Mouse (Mus musculus) heart, adult 11 months (tissue): ENCODE results near the gene Ccdc137.
"Not testable (repeated sequence)": the region's sequence is repeated elsewhere in the genome, so short reads cannot be mapped to it uniquely, and the experiment has no call there.

Source experiments
- DNase-seq: peaks from one replicate; pipeline ENCODE4 v3.0.0; 2022

Gene Ccdc137

GRCm38 (mm10) chr11:120457772-120458751, at the start of gene Ccdc137, which contains the start of gene Oxld1:
Gene Ccdc137, plus strand, starts transcription at chr11:120458115.
Gene Oxld1, minus strand, starts transcription at chr11:120458068.
- peak; percentile 99 for DNase-seq

DNA sequence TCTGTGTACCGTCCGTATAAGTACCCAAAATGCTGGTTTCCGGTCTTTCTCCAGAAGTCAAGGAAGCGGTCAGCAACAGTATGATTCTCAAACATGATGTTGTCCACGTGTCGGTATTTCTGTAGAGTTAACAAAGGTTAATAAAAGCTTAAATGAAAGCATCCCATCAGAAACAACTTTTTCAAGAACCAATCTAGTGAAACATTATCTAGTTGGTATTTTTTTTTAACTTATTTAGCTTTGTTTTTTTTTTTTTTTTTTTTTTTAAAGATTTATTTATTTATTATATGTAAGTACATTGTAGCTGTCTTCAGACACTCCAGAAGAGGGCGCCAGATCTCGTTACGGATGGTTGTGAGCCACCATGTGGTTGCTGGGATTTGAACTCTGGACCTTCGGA, 44.3 kb upstream of the Ccdc137 start:
- DNase-seq: not testable (repeated sequence)

DNA sequence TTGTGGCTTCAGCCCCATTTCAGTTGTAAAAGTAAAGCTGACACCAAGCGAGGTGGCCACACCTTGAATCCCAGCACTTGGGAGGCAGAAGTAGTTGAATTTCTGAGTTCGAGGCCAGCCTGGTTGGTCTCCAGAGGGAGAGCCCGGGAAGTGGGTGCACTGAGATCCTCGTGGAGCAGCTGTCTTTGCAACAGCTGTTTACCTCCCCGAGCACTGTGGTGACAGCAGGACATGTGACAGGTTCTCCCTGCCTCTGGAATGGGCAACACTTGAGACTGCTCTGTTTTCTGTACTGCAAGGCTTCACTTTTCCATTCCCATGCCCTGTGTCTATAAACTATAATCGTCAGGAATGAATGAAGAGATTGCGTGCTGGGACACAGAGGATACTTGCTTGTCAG, 40.1 kb upstream of the Ccdc137 start:
- DNase-seq: no peak

DNA sequence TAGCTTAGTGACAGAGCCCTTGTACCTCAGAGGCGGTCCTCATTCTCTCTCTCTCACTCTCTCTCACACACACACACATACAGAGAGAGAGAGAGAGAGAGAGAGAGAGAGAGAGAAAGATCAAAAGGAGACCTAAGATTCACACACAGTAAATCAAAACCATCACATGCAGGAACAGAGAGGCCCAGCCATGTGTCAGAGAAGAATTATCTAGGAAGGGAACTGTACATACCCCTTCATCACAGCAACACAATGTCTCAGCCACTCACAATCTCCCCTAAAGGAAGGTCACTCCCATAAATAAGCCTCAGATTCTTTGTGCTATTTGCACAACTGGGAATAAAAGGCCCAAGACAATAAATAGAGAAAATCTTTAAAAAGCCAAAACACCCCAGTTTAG, 39.3 kb upstream of the Ccdc137 start:
- no peak for DNase-seq

DNA sequence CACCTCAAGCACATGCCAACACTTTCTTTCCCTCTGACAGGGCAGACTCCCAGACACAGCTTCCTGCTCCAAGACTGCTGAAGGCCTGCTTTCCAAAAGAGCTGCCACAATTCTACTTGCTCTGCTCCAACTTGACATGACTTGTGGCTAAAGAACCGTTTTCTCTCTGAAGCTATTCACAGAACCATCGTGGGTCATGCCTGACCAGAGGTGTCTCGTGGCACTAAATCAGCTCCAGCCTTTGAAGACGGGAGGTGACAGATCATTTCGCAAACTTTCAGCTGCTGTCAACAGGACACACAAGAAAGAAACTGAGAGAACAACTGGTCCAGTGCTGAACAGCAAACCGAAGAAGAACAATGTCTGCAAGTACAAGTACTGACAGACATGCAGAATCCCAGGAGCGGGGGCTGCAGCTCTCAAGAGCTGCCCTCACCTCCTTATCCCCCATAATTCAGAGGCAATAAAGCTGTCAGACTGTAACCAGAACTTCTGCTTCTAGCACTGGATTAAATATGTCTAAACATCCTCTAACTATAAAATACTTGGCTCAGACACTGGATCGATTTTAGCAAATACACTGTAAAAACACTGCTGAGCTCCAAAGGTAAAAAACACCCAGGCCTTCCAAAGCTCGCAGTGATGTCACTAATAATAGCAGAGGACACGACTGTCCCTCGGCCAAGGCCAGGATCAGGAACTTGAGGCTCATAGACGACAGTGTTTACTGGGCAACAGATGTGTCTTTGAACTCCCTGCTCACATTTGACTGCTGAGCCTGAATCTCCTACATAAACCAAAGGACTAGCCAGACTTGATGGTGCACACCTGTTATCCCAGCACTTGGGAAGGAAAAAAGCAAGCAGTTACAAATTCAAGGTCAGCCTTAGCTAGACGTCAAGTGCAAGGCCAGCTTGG, 35.0 kb upstream of the Ccdc137 start:
- no peak for DNase-seq

GRCm38 (mm10) chr11:120423569-120424295, 34.2 kb upstream of the Ccdc137 start:
- no peak for DNase-seq

DNA sequence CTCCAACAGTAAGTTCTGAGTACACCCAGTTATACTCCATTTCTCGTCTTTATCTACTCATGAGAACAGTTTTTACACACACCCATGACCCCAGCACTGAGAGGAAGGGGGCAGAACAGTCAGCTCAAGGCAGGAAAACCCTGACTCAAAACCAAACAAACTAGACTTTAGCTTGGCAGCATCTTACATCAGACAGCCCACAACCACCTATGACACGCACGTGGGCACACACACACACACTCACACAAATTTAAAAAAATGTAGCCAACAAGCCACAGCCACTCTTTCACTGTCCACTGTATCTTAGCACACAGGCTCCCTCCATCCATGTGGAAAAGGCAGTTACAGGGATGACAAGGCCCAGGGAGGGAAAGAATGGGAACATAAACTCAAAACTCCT, 31.2 kb upstream of the Ccdc137 start:
- DNase-seq: no peak

DNA sequence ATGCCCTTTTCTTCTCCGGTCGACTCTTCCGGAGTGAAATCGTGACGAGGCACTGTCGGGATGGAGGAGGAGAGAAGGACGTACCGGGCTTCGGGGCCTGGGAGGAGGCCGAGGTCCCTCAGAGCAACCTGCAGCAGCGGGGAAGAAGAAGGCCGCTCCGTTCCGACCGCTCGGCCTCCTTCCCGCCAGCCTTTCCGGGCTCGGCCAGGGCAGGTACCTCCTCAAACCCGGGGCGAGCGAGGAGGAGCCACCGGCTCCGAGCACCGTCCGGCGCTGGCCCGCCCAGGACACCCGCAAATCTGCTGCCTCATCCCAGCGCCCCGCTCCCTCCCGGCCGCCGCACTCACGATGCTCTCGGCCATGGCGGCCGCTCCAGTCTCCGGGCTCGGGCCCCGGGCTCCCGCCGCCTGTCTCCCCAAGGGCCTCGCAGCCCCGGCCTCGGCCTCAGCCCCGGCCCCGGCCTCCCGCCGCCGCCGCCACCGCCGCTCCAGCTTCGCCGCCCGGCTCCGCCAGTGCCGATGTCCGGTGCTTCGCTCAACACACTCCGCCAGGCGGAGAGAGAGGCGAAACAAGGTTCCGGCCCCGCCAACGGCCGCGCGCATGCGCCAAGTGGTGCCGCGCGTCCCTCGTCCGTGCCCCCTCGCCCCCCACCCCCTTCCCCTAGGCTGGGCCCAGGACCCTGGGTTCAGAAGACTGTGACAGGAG, 20.6 kb upstream of the Ccdc137 start, which contains the start of gene Nploc4:
Gene Nploc4 (minus strand): TSS at position 557 of the 705 bp plus-strand sequence.
- DNase-seq: peak; percentile 99

DNA sequence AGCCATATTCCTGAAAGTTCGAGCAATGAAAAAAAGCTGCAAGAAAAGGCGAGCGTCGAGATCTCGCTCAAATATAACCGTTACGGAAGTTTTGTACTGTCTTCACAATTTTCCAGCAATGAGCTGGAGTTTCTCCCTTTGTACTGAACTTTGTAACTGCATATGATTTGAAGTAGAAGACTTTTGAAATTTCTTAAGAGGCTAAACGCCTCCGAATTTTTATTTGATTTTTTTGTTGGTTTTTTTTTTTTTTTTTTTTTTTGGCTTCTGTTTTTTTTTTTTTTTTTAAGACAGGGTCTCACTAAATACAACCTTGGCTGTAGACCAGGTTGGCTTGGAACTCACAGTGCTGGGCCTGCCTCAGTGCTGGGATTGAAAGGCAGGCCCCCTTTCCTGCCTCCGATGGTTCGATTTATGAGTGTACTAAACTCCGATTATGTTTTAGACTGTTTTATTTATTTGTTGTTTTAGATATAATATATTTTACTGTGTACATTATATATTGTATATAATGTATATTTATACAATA, 20.0 kb upstream of the Ccdc137 start:
- no peak for DNase-seq

- DNase-seq: no peak
These were observed 15.6 kb upstream of the Ccdc137 start, which contains the start of gene Tspan10 for GRCm38 (mm10) chr11:120442344-120442743. Gene Tspan10, plus strand, starts transcription at chr11:120442644.

DNA sequence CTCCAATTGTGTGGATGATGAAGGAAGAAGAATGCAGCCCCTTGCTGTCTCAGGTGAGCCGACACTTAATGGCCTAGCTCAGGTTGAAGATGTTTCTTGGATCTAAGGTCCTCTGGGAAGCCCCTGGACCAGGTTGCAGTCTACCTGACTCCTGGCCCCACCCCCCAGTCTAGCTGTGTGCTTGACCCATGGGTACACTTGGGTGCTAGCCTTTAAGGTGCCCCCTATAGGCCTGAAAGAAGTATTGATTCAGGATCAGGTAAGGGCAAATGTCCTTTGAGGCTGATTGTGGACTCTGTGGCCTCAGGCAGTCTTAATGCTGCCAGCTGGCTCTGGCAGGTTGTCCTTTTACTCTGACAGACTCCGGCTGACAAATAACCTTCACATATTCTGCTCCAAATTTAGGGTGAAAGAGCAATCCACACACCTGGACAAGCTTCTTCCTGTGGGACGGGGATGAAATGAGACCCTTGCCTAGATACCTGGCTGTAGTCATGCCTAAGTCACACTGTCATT, 15.1 kb upstream of the Ccdc137 start:
- peak; percentile 87 for DNase-seq

DNA sequence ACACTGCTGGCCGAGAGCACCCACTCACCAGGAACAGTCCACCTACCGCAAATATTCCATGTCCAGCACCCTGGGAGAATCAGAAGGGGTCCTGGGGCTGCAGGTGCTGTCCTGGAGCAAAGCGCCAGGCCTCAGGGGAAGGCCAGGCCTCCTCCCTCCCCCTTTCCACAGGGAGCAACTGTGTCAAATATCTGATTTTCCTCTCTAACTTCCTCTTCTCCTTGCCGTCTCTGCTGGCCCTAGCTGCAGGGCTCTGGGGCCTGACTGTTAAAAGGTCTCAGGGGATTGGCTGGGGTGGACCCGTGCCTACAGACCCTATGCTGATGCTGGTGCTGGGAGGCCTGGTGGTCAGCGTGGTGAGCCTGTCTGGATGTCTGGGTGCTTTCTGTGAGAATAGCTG, 13.8 kb upstream of the Ccdc137 start:
- DNase-seq: no peak

GRCm38 (mm10) chr11:120445475-120445874, 12.4 kb upstream of the Ccdc137 start:
- no peak for DNase-seq

GRCm38 (mm10) chr11:120447179-120447578, 10.7 kb upstream of the Ccdc137 start:
- no peak for DNase-seq

DNA sequence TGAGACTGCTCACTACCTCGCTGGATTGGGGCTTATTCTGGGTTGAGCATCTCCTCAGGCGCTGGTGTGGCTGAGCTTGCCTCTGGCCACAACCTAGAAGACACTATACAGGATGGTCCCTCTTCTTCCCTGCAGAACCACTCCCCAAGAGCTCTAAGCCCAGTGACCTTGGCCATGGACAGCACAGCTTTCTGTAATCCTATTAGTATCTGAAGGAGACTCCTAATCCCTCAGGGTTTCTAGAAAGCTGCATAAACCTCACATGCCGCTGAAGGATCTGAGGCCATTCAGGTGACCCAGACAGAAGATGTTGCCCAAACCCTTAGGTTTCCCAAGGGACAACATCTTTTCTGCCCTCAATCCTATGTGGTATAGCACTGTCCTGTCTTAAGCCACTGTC, 5.7 kb upstream of the Ccdc137 start:
- DNase-seq: no peak

DNA sequence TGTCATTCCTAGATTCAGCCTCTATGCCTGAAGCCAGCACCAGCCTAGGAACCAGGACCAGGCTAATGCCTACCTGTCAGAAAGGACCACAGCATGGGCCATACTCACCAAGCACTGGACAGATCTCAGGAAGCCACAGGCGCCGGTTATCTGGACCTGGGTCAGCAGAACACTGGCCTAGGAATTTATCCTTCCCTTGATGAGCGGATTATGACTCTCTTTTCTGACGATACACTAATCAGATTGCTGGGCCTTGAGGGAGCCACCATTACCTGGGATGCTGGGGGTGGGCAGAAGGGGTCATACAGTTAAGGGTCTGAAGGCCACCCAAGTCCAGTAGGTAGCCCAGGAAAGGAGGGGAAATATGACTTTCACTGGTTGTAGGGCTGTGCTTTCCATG, 4.6 kb upstream of the Ccdc137 start, which contains the start of gene Pde6g:
Gene Pde6g (minus strand): TSS at position 195 of the 400 bp plus-strand sequence.
- no peak for DNase-seq

- no peak for DNase-seq
These were observed 3.0 kb upstream of the Ccdc137 start for GRCm38 (mm10) chr11:120454965-120455364.

GRCm38 (mm10) chr11:120455413-120455812, 2.5 kb upstream of the Ccdc137 start:
- DNase-seq: no peak

GRCm38 (mm10) chr11:120457370-120457769, 545 bp upstream of the Ccdc137 start:
- DNase-seq: no peak

GRCm38 (mm10) chr11:120458847-120459597, 1.1 kb downstream of the Ccdc137 start:
- no peak for DNase-seq
